Mouse (Mus musculus) cerebellum, adult 11-12 months (tissue): ENCODE results near the gene Folh1.
"Not testable (repeated sequence)": the region's sequence is repeated elsewhere in the genome, so short reads cannot be mapped to it uniquely, and the experiment has no call there.

Experiments
- DNase-seq: peaks from one replicate; pipeline ENCODE4 v3.0.0; 2022

Gene Folh1

DNA sequence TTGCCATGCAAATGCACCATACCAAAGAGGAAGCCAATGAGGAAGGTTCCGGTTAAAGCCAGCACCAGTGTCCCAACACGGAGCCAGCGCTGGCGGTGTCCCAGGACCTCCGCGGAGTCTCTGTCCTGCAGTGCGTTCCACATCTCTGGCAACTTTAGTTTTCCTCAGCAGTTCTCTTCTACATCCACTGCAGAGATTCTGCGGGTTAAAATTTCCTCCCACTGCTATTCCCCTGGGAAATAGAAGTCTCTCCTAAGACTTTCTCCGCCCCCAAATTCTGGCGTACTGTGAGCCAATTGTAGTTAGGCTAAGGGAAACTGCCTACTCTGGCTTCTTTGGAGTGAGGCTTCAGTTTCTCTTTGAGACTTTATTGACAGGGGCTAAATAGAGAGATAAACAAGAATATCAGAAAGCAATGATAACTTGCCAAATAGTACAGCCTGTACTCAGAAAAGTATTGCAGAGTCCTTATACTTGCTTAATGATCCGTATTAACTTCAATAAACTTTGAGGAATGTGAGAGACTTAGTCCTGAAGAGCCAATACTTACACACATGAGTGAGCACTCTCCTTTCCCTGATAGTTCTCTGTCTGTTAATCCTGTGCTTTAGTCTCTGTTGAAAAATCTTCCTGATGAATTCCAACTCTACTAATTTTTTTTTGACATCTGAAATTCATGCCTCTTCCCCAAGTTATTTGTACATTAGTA is at the start of gene Folh1:
Folh1 (minus strand) TSS at position 327 of the 709 bp plus-strand sequence.
- DNase-seq: peak; percentile 15

DNA sequence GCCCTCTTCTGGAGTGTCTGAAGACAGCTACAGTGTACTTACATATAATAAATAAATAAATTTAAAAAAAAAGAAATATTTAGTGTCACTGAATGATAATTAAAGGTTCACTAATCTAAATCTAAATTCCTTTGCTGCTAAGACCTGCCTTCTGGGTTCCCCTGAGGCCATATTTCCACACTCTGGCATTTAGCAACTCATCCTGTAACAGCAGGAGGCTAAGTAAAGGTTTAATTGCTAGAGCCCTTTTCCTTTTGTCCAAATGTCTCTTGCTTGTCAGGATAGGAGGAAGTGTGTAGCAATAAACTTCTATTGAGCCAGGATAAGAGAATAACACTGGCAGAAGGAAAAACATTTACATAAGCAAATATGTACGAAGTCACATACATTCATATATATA is 40.7 kb upstream of the Folh1 start:
- no peak for DNase-seq

DNA sequence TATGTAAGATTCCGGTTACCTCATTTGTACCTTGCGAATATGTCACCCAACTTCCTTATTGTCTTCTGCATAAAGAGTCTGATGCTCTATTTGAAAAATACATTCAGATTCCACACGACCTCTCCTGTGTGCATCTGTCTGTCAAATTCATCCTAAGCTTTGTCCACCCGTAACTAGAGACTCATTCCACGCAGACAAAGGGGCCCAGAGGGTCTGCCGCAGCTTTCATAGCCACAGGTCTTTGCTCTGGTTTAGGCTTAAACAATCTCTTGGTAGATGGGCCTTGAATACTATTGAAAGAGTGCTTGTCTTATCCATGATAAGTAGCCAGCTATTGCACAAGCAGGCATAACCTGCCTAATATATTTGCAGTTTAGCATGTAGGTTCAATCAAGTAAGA is 40.0 kb upstream of the Folh1 start:
- not testable (repeated sequence) for DNase-seq

DNA sequence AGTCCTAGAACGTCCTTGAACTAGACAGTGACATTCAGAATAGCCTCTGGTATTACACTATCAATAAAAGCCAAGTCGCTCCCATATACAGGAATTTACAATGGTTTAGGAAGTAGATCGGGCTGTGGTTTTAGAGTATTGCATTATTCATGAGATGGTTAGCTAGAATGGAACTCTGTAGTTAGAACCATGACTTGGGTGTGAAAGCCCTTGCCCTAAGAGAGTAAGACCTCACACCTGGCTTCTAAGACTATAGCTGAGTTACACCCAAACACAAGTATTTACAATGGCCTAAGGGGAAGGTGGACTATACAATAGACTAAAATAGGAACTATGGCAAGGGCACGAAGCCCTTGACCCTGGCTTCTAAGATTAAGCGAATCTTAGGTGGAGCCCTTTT is 39.5 kb upstream of the Folh1 start:
- DNase-seq: not testable (repeated sequence)

DNA sequence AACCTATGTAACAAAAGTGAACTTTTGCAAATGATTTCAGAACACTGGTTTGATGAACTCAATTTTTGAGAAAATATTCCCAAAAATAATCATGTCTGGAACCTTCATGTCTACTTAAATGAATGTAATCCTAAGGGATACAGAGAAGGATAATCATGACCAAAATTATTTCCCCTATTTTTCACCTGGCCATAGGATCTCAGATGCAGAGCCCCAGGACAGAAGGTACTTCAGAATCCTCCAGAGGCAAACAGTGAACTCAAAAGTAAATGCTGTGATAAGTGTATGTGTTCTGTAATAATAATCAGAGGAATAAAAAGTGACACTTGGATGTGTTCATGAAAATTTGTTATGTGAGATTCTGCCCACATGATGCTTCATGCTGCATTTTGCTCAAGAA is 19.0 kb upstream of the Folh1 start, which contains the start of gene Vmn2r77:
Vmn2r77 (plus strand) TSS at position 301 of the 400 bp plus-strand sequence.
- no peak for DNase-seq

DNA sequence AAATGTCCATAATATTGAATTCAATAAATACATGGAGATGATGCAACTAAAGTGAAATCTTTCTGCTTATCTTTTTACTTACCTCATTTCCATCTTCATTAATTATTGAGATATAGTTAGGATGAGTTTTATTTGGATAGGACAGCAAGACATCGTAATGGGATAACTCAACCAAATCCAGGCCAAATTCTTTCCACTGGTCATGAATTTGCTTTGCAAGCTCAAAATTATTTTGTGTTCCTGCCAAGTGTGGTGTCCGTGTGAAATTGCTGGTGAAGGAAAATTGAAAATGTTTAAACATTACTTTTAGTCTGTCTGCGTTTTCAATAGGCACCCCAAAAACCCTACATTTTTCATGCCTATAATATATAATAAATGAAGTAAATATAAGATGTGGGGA is 4.1 kb downstream of the Folh1 start:
- no peak for DNase-seq

DNA sequence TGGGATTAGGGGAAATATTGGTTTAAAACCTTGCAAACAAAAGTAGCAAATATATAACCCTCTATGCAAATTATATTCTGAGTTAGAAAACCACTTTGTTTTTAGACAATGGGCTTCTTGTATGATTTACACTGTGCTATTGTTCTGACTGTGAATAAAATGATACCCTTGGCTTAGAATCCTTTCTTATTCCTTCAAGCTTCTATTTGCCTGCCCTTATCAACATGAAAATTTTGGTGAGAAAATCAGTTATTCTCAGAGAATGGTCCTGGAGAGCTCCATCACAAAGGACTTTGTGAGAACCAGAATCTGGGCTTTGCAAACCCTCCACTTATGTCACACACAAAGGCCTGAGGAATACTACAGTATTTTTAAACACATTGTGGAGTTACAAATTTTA is 11.1 kb downstream of the Folh1 start:
- DNase-seq: no peak

DNA sequence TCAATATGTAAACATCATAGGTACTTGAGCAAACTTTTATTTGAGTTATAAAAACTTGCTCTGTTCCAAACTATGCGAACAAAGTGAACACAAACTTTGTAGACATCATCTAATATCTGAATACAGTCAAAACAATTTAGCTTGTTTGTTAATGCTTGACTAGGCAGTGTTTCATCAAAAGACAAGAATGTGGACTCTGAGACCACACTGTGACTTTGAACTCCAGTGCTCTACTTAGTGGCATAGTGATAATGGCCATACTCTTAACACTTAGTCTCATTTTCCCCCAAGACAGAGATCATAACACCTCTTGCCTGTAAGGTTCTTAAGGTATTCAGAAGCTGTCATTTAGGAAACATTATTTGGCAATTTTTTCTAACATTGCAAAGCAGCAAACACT is 15.0 kb downstream of the Folh1 start:
- no peak for DNase-seq

DNA sequence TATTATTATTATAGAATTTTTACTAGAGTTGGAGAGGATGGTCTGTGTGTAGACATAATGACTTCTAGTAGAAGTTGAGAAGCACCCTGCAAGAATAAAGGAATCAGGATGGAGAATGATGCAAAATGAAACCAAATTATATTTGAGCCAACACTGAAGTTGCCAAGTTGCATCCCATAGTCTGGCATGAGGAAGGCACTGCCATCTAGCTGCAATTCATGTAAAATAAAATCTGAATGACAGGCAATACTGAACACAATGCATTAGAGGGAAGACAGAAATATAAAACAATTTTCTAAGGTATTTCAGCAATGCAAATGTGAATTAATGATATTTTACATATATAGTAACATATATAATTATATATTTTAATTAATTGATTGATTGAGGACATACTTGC is 50.7 kb downstream of the Folh1 start:
- no peak for DNase-seq

DNA sequence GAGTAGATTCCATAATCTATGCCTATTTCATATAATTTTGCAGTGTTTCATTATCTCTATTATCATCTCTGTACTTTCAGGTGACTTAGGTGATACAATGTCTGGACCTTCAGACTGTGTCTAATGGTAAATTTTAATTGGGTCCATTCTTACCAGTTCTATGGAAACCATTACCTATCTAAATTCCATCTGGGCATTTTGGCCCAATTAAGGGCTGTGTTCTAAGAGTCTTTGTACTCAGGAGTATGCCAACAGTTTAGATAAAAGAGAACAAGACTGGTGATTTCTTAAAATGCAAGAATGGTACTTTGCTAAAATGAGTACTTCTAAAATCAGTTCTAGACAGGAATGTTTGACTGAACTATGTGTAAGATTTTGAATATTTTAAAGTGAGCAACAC is 87.7 kb downstream of the Folh1 start, which contains the start of gene Olfr292:
Olfr292 (plus strand) TSS at position 301 of the 400 bp plus-strand sequence.
- no peak for DNase-seq
